Mouse (Mus musculus) midbrain, embryonic 10.5 days (tissue): ENCODE results near the gene Hmcn2. TPM values are rescaled to one million over a fixed set of nuclear protein-coding genes. Genes with fewer than 3 reads are reported as not detected.
A peak's percentile ranks its signal among the peaks of the same experiment; 100 is the strongest.

Experiments used
- DNase-seq: peaks from one replicate; pipeline ENCODE4 v3.0.0-alpha.2; 2017; ENCODE audit warnings: low spot score
- H3K27ac ChIP-seq: fragments of 300-500 bp; sonication (generic); replicated peaks from 2 replicates; pipeline ENCODE4 v1.5.1; 2016; ENCODE audit warnings: mild to moderate bottlenecking
- H3K27me3 ChIP-seq: fragments of 300-500 bp; sonication (generic); 2 replicates; pipeline ENCODE4 v1.6.1; 2016; ENCODE audit warnings: low read depth, mild to moderate bottlenecking; ENCODE audit not compliant: poor library complexity, severe bottlenecking
- H3K36me3 ChIP-seq: fragments of 300-500 bp; sonication (generic); 2 replicates; pipeline ENCODE4 v1.6.1; 2016; ENCODE audit warnings: mild to moderate bottlenecking, moderate library complexity
- H3K4me1 ChIP-seq: fragments of 300-500 bp; sonication (generic); 2 replicates; pipeline ENCODE4 v1.6.1; 2016
- H3K4me3 ChIP-seq: fragments of 300-500 bp; sonication (generic); 2 replicates; pipeline ENCODE4 v1.5.1; 2016; ENCODE audit warnings: mild to moderate bottlenecking, moderate library complexity
- H3K9me3 ChIP-seq: fragments of 300-500 bp; sonication (generic); replicated peaks from 2 replicates; pipeline ENCODE4 v1.6.1; 2016; ENCODE audit warnings: mild to moderate bottlenecking
- WGBS: fragments of 180-500 bp; shearing (Covaris S2); methylation state at CpG from one replicate; pipeline ENCODE4 v1.1.7; 2016; 5-methylcytosine and 5-hydroxymethylcytosine counted together
- polyA plus RNA-seq: library from polyadenylated mRNA; unstranded; fragments of >200 nt; fragmentation: Nextera tagmentation; extraction: Ambion mirVana; gene quantifications from 2 replicates; pipeline ENCODE4 v1.2.1, GENCODE M21; 2016

The Hmcn2 gene
- 0.06 TPM in 1 of 2 replicates, not detected in the other for polyA plus RNA-seq

- Histone ChIP-seq H3K4me3 (peak within 1 kb of the TSS; percentile 41), H3K4me1 (peaks cover 20% of the 10 kb centered on the region), H3K27ac (no peak within 1 kb of the TSS), H3K9me3 (no peaks in the 10 kb centered on the region), H3K36me3 (no peaks in the 10 kb centered on the region), H3K27me3 (peaks cover 97% of the 10 kb centered on the region)
- no peak for DNase-seq
- 2% methylated on average over 33 of the region's 33 CpGs for WGBS
Observed at GRCm38 (mm10) chr2:31314007-31314465, at the start of gene Hmcn2. Gene Hmcn2 (plus strand): TSS chr2:31314415.

- no peaks in the 10 kb centered on the region for H3K9me3 ChIP-seq
- 15% methylated on average over 6 of the region's 6 CpGs for WGBS
- H3K27me3 ChIP-seq: no peaks in the 10 kb centered on the region
- H3K27ac ChIP-seq: peak overlapping the region; percentile 83
- DNase-seq: peak; percentile 47
- H3K4me3 ChIP-seq: peak overlapping the region; percentile 20; the same call in 1 of the 2 replicates
- peaks cover 71% of the 10 kb centered on the region for H3K4me1 ChIP-seq
- peaks cover 24% of the 10 kb centered on the region for H3K36me3 ChIP-seq
Observed at GRCm38 (mm10) chr2:31267447-31267846, 46.8 kb upstream of the Hmcn2 start.

- no peaks in the 10 kb centered on the region for H3K27me3 ChIP-seq
- no peak for DNase-seq
- WGBS: 47% methylated on average over 5 of the region's 5 CpGs
- H3K36me3 ChIP-seq: peaks cover 27% of the 10 kb centered on the region
- H3K4me3 ChIP-seq: no peak overlapping the region
- no peaks in the 10 kb centered on the region for H3K9me3 ChIP-seq
- H3K27ac ChIP-seq: peak overlapping the region; percentile 83
- H3K4me1 ChIP-seq: peaks cover 63% of the 10 kb centered on the region
Observed at GRCm38 (mm10) chr2:31268631-31269030, 45.6 kb upstream of the Hmcn2 start.

GRCm38 (mm10) chr2:31269188-31269587 is 45.0 kb upstream of the Hmcn2 start:
- H3K36me3 ChIP-seq: peaks cover 30% of the 10 kb centered on the region
- 93% methylated on average over 6 of the region's 6 CpGs for WGBS
- DNase-seq: no peak
- H3K9me3 ChIP-seq: no peaks in the 10 kb centered on the region
- H3K27ac ChIP-seq: peak overlapping the region; percentile 83
- no peak overlapping the region for H3K4me3 ChIP-seq
- no peaks in the 10 kb centered on the region for H3K27me3 ChIP-seq
- H3K4me1 ChIP-seq: peaks cover 63% of the 10 kb centered on the region

- WGBS: 94% methylated on average over 10 of the region's 10 CpGs
- Histone ChIP-seq H3K27ac (no peak overlapping the region), H3K36me3 (peaks cover 30% of the 10 kb centered on the region), H3K9me3 (no peaks in the 10 kb centered on the region), H3K4me3 (no peak overlapping the region), H3K4me1 (peaks cover 63% of the 10 kb centered on the region), H3K27me3 (no peaks in the 10 kb centered on the region)
- DNase-seq: no peak
Observed at GRCm38 (mm10) chr2:31269847-31270246, 44.4 kb upstream of the Hmcn2 start.

- no peak for DNase-seq
- Histone ChIP-seq H3K27me3 (no peaks in the 10 kb centered on the region), H3K4me3 (no peak overlapping the region), H3K36me3 (peaks cover 36% of the 10 kb centered on the region), H3K4me1 (peaks cover 57% of the 10 kb centered on the region), H3K9me3 (no peaks in the 10 kb centered on the region), H3K27ac (no peak overlapping the region)
- 92% methylated on average over 8 of the region's 8 CpGs for WGBS
Observed at GRCm38 (mm10) chr2:31270470-31270869, 43.7 kb upstream of the Hmcn2 start.

GRCm38 (mm10) chr2:31271071-31271470 is 43.1 kb upstream of the Hmcn2 start:
- H3K27me3 ChIP-seq: no peaks in the 10 kb centered on the region
- no peak overlapping the region for H3K27ac ChIP-seq
- no peak for DNase-seq
- no peaks in the 10 kb centered on the region for H3K9me3 ChIP-seq
- H3K36me3 ChIP-seq: peaks cover 42% of the 10 kb centered on the region
- peaks cover 51% of the 10 kb centered on the region for H3K4me1 ChIP-seq
- WGBS: 82% methylated on average over 1 of the region's 1 CpGs
- H3K4me3 ChIP-seq: no peak overlapping the region

- no peaks in the 10 kb centered on the region for H3K27me3 ChIP-seq
- no peak overlapping the region for H3K27ac ChIP-seq
- H3K4me3 ChIP-seq: no peak overlapping the region
- H3K36me3 ChIP-seq: peaks cover 55% of the 10 kb centered on the region
- no peak for DNase-seq
- H3K4me1 ChIP-seq: peaks cover 16% of the 10 kb centered on the region
- 90% methylated on average over 6 of the region's 6 CpGs for WGBS
- H3K9me3 ChIP-seq: no peaks in the 10 kb centered on the region
Observed at GRCm38 (mm10) chr2:31274993-31275392, 39.2 kb upstream of the Hmcn2 start.

- Histone ChIP-seq H3K27me3 (no peaks in the 10 kb centered on the region), H3K4me3 (no peak overlapping the region), H3K9me3 (no peaks in the 10 kb centered on the region), H3K36me3 (peaks cover 69% of the 10 kb centered on the region), H3K27ac (no peak overlapping the region), H3K4me1 (peaks cover 21% of the 10 kb centered on the region)
- no peak for DNase-seq
- 84% methylated on average over 6 of the region's 6 CpGs for WGBS
Observed at GRCm38 (mm10) chr2:31277810-31278209, 36.4 kb upstream of the Hmcn2 start.

GRCm38 (mm10) chr2:31278483-31278882 is 35.7 kb upstream of the Hmcn2 start:
- H3K27me3 ChIP-seq: no peaks in the 10 kb centered on the region
- H3K4me3 ChIP-seq: no peak overlapping the region
- DNase-seq: no peak
- no peak overlapping the region for H3K27ac ChIP-seq
- H3K4me1 ChIP-seq: peaks cover 18% of the 10 kb centered on the region
- H3K36me3 ChIP-seq: peaks cover 74% of the 10 kb centered on the region
- 81% methylated on average over 5 of the region's 5 CpGs for WGBS
- H3K9me3 ChIP-seq: no peaks in the 10 kb centered on the region

GRCm38 (mm10) chr2:31281138-31281537 is 33.1 kb upstream of the Hmcn2 start:
- no peak overlapping the region for H3K4me3 ChIP-seq
- no peaks in the 10 kb centered on the region for H3K27me3 ChIP-seq
- H3K4me1 ChIP-seq: peaks cover 5% of the 10 kb centered on the region; the same call in 1 of the 2 replicates
- no peaks in the 10 kb centered on the region for H3K9me3 ChIP-seq
- DNase-seq: no peak
- 89% methylated on average over 8 of the region's 8 CpGs for WGBS
- H3K36me3 ChIP-seq: peaks cover 83% of the 10 kb centered on the region
- H3K27ac ChIP-seq: no peak overlapping the region

GRCm38 (mm10) chr2:31282266-31282665 is 31.9 kb upstream of the Hmcn2 start:
- H3K27me3 ChIP-seq: no peaks in the 10 kb centered on the region
- H3K36me3 ChIP-seq: peaks cover 84% of the 10 kb centered on the region
- 46% methylated on average over 7 of the region's 7 CpGs for WGBS
- DNase-seq: no peak
- no peaks in the 10 kb centered on the region for H3K9me3 ChIP-seq
- H3K4me1 ChIP-seq: peaks cover 5% of the 10 kb centered on the region; the same call in 1 of the 2 replicates
- H3K4me3 ChIP-seq: no peak overlapping the region
- H3K27ac ChIP-seq: no peak overlapping the region

- Histone ChIP-seq H3K9me3 (no peaks in the 10 kb centered on the region), H3K27ac (no peak overlapping the region), H3K36me3 (peaks cover 86% of the 10 kb centered on the region), H3K4me3 (no peak overlapping the region), H3K27me3 (no peaks in the 10 kb centered on the region), H3K4me1 (peaks cover 5% of the 10 kb centered on the region; the same call in 1 of the 2 replicates)
- no peak for DNase-seq
- 99% methylated on average over 12 of the region's 12 CpGs for WGBS
Observed at GRCm38 (mm10) chr2:31282880-31283279, 31.3 kb upstream of the Hmcn2 start.

- Histone ChIP-seq H3K36me3 (peaks cover 95% of the 10 kb centered on the region), H3K4me1 (peaks cover 5% of the 10 kb centered on the region; the same call in 1 of the 2 replicates), H3K4me3 (no peak overlapping the region), H3K9me3 (no peaks in the 10 kb centered on the region), H3K27me3 (no peaks in the 10 kb centered on the region), H3K27ac (no peak overlapping the region)
- no peak for DNase-seq
- 91% methylated on average over 5 of the region's 5 CpGs for WGBS
Observed at GRCm38 (mm10) chr2:31284531-31284930, 29.7 kb upstream of the Hmcn2 start.
